Mouse (Mus musculus) spleen, adult 2 months (tissue): Measurements from ENCODE around the gene Antxr2.

Experiments used
- CTCF ChIP-seq: fragments of 200-500 bp; IDR thresholded peaks from 2 replicates; pipeline ENCODE4 v1.5.1; 2011; ENCODE audit warnings: mild to moderate bottlenecking, inconsistent platforms; ENCODE audit not compliant: insufficient read depth, insufficient read length, insufficient replicate concordance; ENCODE audit errors: extremely low read depth
- POLR2A ChIP-seq: fragments of 200-500 bp; IDR thresholded peaks from 2 replicates; pipeline ENCODE4 v1.6.1; 2011; ENCODE audit warnings: low read depth, low read length, inconsistent platforms

- TF ChIP-seq CTCF (no peak), POLR2A (no peak)
Measured at GRCm38 (mm10) chr5:97913901-97914300, 116.9 kb downstream of the Antxr2 start.
